Mouse (Mus musculus): Measurements from ENCODE around the gene Armc9. TPM values are rescaled to one million over a fixed set of nuclear protein-coding genes. Genes with fewer than 3 reads are reported as not detected.

The Armc9 gene
- total RNA-seq (2023): 5.3 to 7.1 TPM (median 6.6 TPM) in 4 replicates

GRCm38 (mm10) chr1:86154133-86154823, at the start of gene Armc9:
TSS of gene Armc9 (plus strand) at chr1:86154780.

GRCm38 (mm10) chr1:86111779-86112178, 42.8 kb upstream of the Armc9 start, which contains the start of gene Htr2b:
TSS of gene Htr2b (minus strand) at chr1:86111970.

GRCm38 (mm10) chr1:86133337-86133736, 21.2 kb upstream of the Armc9 start, which contains the start of gene Gm21972:
TSS of gene Gm21972 (plus strand) at chr1:86133637.

GRCm38 (mm10) chr1:86302532-86302931, 148.0 kb downstream of the Armc9 start, which contains the start of gene B3gnt7:
TSS of gene B3gnt7 (plus strand) at chr1:86302832.

Other genes starting within 250 kb of the Armc9 start
- 0.50 to 1.2 TPM (median 0.86 TPM) in 3 of 4 replicates, not detected in the other for gene 4933407L21Rik, start 226.3 kb upstream of the Armc9 start, total RNA-seq (2023)
- gene Gpr55, start 193.8 kb upstream of the Armc9 start, total RNA-seq (2023): 2.0 to 2.7 TPM (median 2.5 TPM) in 4 replicates
- gene Spata3, start 138.0 kb upstream of the Armc9 start, total RNA-seq (2023): not detected in 4 replicates
- 0.27 to 0.33 TPM in 2 of 4 replicates, not detected in the others for gene 2810459M11Rik, start 108.9 kb upstream of the Armc9 start, total RNA-seq (2023)
- 53.8 to 58.4 TPM (median 57.8 TPM) in 4 replicates for gene Psmd1, start 90.4 kb upstream of the Armc9 start, total RNA-seq (2023)
- not detected in 4 replicates for gene Htr2b, start 42.8 kb upstream of the Armc9 start, total RNA-seq (2023)
- 1.9 to 2.3 TPM (median 2.0 TPM) in 3 of 4 replicates, not detected in the other for gene Gm21972, start 21.1 kb upstream of the Armc9 start, total RNA-seq (2023)
- gene B3gnt7, start 148.1 kb downstream of the Armc9 start, total RNA-seq (2023): 19.4 to 26.5 TPM (median 21.7 TPM) in 4 replicates
- 523 to 570 TPM (median 562 TPM) in 4 replicates for gene Ncl, start 204.6 kb downstream of the Armc9 start, total RNA-seq (2023)